9 mouse cellular contexts compared by ENCODE assay signal in genomic region chr12:104472218-104472525, GRCm38 (mm10). TPM values are rescaled to one million over a fixed set of nuclear protein-coding genes. Genes with fewer than 3 reads are reported as not detected.
DNase-seq lines count a peak whose midpoint lies in the region; ATAC-seq and TF ChIP-seq lines count a peak whose summit lies in the region.
"Had no signal": no experiment of that assay in that cellular context is flagged by ENCODE, and none has a peak within 500 bp of the region (broad histone marks: within the 10 kb centered on the region; RNA-seq: fewer than 3 reads in every experiment).

No protein-coding gene starts in this region.

- H3K4me1 ChIP-seq in heart, embryonic 11.5 days (ENCODE audit: control insufficient read depth, insufficient read depth, low read length), result peaks cover 30% of the 10 kb centered on the region
- no peaks in the 10 kb centered on the region for H3K4me1 ChIP-seq in ES-Bruce4 (ENCODE audit: control insufficient read depth, insufficient read depth, low read length)
- H3K4me1 ChIP-seq in hindbrain, embryonic 10.5 days (replicated peaks), result peaks cover 71% of the 10 kb centered on the region
- no peaks in the 10 kb centered on the region; the same call in 1 of the 2 replicates for H3K4me1 ChIP-seq in liver, embryonic 16.5 days (ENCODE audit: control insufficient read depth, low read depth, low read length)

- peak overlapping the region; percentile 57 for H3K4me3 ChIP-seq in heart, embryonic 11.5 days (ENCODE audit: low read depth, low read length)
- H3K4me3 ChIP-seq in ES-Bruce4 (ENCODE audit: low read depth, low read length), result peak overlapping the region; percentile 49
- H3K4me3 ChIP-seq in hindbrain, embryonic 10.5 days, result peak overlapping the region; percentile 60
- no peak overlapping the region for H3K4me3 ChIP-seq in liver, embryonic 16.5 days (ENCODE audit: low read depth, low read length)

- no peak for ATAC-seq in heart, embryonic 11.5 days (replicated peaks; ENCODE audit: insufficient number of reproducible peaks, low FRiP score, low TSS enrichment)
- no peak for ATAC-seq in liver, embryonic 16.5 days (ENCODE audit: low read depth)
- no peak for ATAC-seq in monocyte, adult 5-6 weeks (replicated peaks; ENCODE audit: insufficient number of reproducible peaks, low FRiP score, low TSS enrichment, poor library complexity, severe bottlenecking)

- TF ChIP-seq CTCF in ES-Bruce4 (IDR thresholded peaks at IDR 0.05; ENCODE audit: low read depth, low read length), result no peak

- H3K36me3 ChIP-seq in heart, embryonic 11.5 days (ENCODE audit: control insufficient read depth, insufficient read depth, low read length), result no peaks in the 10 kb centered on the region
- H3K36me3 ChIP-seq in ES-Bruce4 (ENCODE audit: control insufficient read depth, insufficient read depth, low read length, poor library complexity, severe bottlenecking), result no peaks in the 10 kb centered on the region
- no peaks in the 10 kb centered on the region for H3K36me3 ChIP-seq in hindbrain, embryonic 10.5 days
- H3K36me3 ChIP-seq in liver, embryonic 16.5 days (ENCODE audit: control insufficient read depth, insufficient read depth), result no peaks in the 10 kb centered on the region

- TF ChIP-seq EP300 in ES-Bruce4 (IDR thresholded peaks at IDR 0.05; ENCODE audit: insufficient read depth, low read depth, low read length), result no peak

- peaks cover 72% of the 10 kb centered on the region for H3K27me3 ChIP-seq in heart, embryonic 11.5 days (ENCODE audit: control insufficient read depth, insufficient read depth, low read length)
- peaks cover 32% of the 10 kb centered on the region for H3K27me3 ChIP-seq in ES-Bruce4 (ENCODE audit: control insufficient read depth, insufficient read depth, low read length, poor library complexity, severe bottlenecking)
- H3K27me3 ChIP-seq in hindbrain, embryonic 10.5 days (ENCODE audit: insufficient read depth, poor library complexity, severe bottlenecking), result peaks cover 100% of the 10 kb centered on the region
- peaks cover 80% of the 10 kb centered on the region for H3K27me3 ChIP-seq in liver, embryonic 16.5 days (ENCODE audit: control insufficient read depth, insufficient read depth, low read depth, low read length)

- H3K4me2 ChIP-seq in heart, embryonic 11.5 days, result peak overlapping the region; percentile 76
- H3K4me2 ChIP-seq in liver, embryonic 16.5 days (ENCODE audit: low read depth, low read length), result 0 out of 2 replicates have a peak overlapping the region, but pooled peaks have one; percentile 61

- H3K9ac ChIP-seq in heart, embryonic 11.5 days (ENCODE audit: low read depth, low read length), result 0 out of 2 replicates have a peak overlapping the region, but pooled peaks have one; percentile 16
- H3K9ac ChIP-seq in ES-Bruce4 (ENCODE audit: low read depth, poor library complexity, severe bottlenecking), result no peak overlapping the region
- no peak overlapping the region for H3K9ac ChIP-seq in liver, embryonic 16.5 days (ENCODE audit: low read depth, low read length)

- H3K27ac ChIP-seq in heart, embryonic 11.5 days (ENCODE audit: low read depth, low read length), result no peak overlapping the region
- H3K27ac ChIP-seq in ES-Bruce4 (ENCODE audit: insufficient read depth, low read length), result no peak overlapping the region
- H3K27ac ChIP-seq in hindbrain, embryonic 10.5 days, result 0 out of 2 replicates have a peak overlapping the region, but pooled peaks have one; percentile 8
- H3K27ac ChIP-seq in liver, embryonic 16.5 days (ENCODE audit: low read length), result no peak overlapping the region

- no peaks in the 10 kb centered on the region for H3K9me3 ChIP-seq in heart, embryonic 11.5 days (replicated peaks; ENCODE audit: control insufficient read depth, low read length)
- no peaks in the 10 kb centered on the region for H3K9me3 ChIP-seq in ES-Bruce4 (replicated peaks; ENCODE audit: control insufficient read depth, insufficient read depth, low read length, poor library complexity, severe bottlenecking)
- H3K9me3 ChIP-seq in hindbrain, embryonic 10.5 days, result no peaks in the 10 kb centered on the region
- H3K9me3 ChIP-seq in liver, embryonic 16.5 days (replicated peaks; ENCODE audit: control insufficient read depth, low read length), result no peaks in the 10 kb centered on the region

- no peak for DNase-seq in heart, postnatal 4 days
- no peak for DNase-seq in hindbrain, embryonic 10.5 days (ENCODE audit: low spot score)
- no peak for DNase-seq in left cerebral cortex, adult 8-10 months (ENCODE audit: low spot score in 2 of 2)
- no peak for DNase-seq in frontal cortex, adult 2 months (ENCODE audit: extremely low spot score in 1 of 2, low spot score in 1 of 2)
- DNase-seq: kidney, adult 8-10 months had no signal

- WGBS in heart, embryonic 11.5 days (ENCODE audit: insufficient replicate concordance), result under 1% methylated on average over 25 of the region's 25 CpGs
- under 1% methylated on average over 25 of the region's 25 CpGs for WGBS in hindbrain, embryonic 10.5 days
- under 1% methylated on average over 25 of the region's 25 CpGs for WGBS in liver, embryonic 16.5 days (ENCODE audit: insufficient replicate concordance)

- TF ChIP-seq POLR2A in ES-Bruce4 (IDR thresholded peaks at IDR 0.05; ENCODE audit: insufficient read depth, low read length), result no peak

RNA-seq across cellular contexts. Expression of gene Gsc, which starts 1.0 kb away (rescaled TPM):
- 1.5 and 2.1 TPM in 2 replicates for polyA plus RNA-seq in heart, embryonic 11.5 days (2014; fragmentation: Nextera tagmentation; extraction: Ambion mirVana)
- under 1 TPM in 1 of 2 experiments, not detected in 1; 0.20 TPM for total RNA-seq in heart, postnatal 4 days (2021)
- 0.63 TPM in 1 of 2 replicates, not detected in the other for polyA plus RNA-seq in ES-Bruce4 (2011; ENCODE audit: insufficient read depth, insufficient read length, low read depth, missing spikeins)
- polyA plus RNA-seq in hindbrain, embryonic 10.5 days (2016; fragmentation: Nextera tagmentation; extraction: Ambion mirVana), result 0.55 and 0.76 TPM in 2 replicates
- not detected in 2 replicates for polyA plus RNA-seq in liver, embryonic 16.5 days (2015; fragmentation: Nextera tagmentation; extraction: Ambion mirVana)
- not detected for total RNA-seq in left cerebral cortex, adult 8-10 months (2022)
- polyA plus RNA-seq in frontal cortex, adult 2 months (2012; rRNA removed), result 0.13 TPM in 1 of 2 replicates, not detected in the other
- total RNA-seq in monocyte, adult 5-6 weeks (2017), result not detected in 3 replicates
